Mouse (Mus musculus) brown adipose tissue, adult 24 weeks (tissue): ENCODE data around the gene Slfn8. TPM values are rescaled to one million over a fixed set of nuclear protein-coding genes. Genes with fewer than 3 reads are reported as not detected.

Experiments
- H3K27ac ChIP-seq: fragments of 200-500 bp; replicated peaks from 2 replicates; pipeline ENCODE4 v1.5.1; 2012; ENCODE audit warnings: low read depth, mild to moderate bottlenecking, low read length
- H3K4me1 ChIP-seq: fragments of 200-500 bp; 2 replicates; pipeline ENCODE4 v1.6.1; 2012; ENCODE audit warnings: low read length, mixed read lengths; ENCODE audit not compliant: control insufficient read depth, insufficient read depth, insufficient read length
- H3K4me3 ChIP-seq: fragments of 200-500 bp; 2 replicates; pipeline ENCODE4 v1.5.1; 2012; ENCODE audit warnings: low read depth, mild to moderate bottlenecking, low read length, moderate library complexity; ENCODE audit not compliant: insufficient read depth
- polyA plus RNA-seq: library from polyadenylated mRNA; stranded (reverse); fragments of >200 nt; gene quantifications from 2 replicates; pipeline ENCODE4 v1.2.4, GENCODE M21; 2012; ENCODE audit not compliant: missing spikeins, insufficient read depth, insufficient read length

Slfn8 gene
- polyA plus RNA-seq, 1 experiment = 2.6 TPM

DNA sequence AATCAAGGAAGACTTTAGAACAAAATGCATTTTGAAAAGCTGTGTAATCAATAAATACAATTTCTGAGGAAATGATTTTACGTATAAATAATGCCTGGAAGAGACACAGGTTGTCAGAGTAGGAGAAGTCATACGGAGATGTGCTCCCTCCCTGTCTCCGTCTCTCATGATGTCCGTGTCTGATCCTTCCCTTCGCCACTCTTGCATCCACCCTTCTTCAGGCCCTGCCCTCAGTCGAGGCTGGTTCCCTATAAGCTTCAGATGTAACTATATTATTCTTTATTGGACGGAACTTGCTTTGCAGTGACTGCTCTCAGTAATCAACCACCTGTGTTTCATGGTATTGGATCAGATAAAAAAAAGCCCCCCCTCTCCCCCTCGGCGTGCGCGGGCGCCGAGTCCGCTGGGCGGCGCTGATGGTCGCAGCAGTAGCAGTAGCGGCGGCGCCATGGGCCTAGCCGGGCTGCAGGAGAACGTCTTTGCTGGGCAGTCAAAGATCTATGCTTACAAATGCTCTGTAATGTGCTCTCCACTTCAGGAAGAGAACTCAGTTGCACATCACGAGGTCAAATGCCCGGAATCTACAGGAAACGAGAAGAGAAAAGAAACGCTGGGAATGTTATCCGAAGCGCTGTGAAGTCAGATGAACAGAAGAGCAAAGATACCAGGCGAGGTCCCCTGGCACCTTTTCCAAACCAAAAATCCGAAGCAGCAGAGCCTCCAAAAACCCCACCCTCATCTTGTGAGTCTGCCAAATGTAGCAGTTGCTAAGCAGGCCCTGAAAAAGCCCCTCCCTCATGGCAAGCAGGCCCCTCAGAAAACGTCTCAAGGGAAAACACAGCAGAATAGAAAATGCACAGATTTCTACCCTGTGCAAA is 49.7 kb downstream of the Slfn8 start:
- Histone ChIP-seq H3K4me1 (no peaks in the 10 kb centered on the region), H3K27ac (no peak overlapping the region), H3K4me3 (peak overlapping the region; percentile 31)

- Histone ChIP-seq H3K4me3 (no peak overlapping the region), H3K27ac (no peak overlapping the region), H3K4me1 (peaks cover 3% of the 10 kb centered on the region; the same call in 1 of the 2 replicates)
Observed at GRCm38 (mm10) chr11:82962215-82962614, 58.4 kb downstream of the Slfn8 start.

DNA sequence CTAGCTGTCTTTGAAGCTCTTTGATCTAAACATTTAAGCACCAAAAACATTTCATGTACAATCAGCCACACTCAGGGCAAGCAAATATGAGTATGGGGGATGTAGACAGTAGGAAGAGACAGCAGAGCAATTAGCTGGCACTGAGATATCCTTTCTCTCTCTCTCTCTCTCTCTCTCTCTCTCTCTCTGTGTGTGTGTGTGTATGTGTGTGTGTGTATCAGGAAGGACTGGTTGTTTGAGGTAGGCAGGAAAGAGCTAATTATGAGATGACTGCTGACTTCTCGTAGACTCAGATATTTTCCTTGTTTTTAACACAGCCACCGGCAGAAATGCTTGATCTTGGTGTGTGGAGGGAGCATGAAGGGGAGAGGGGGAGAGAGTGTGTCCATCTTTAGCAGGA is 58.9 kb downstream of the Slfn8 start:
- Histone ChIP-seq H3K4me3 (no peak overlapping the region; the same call in 1 of the 2 replicates), H3K4me1 (peaks cover 3% of the 10 kb centered on the region; the same call in 1 of the 2 replicates), H3K27ac (no peak overlapping the region)

- Histone ChIP-seq H3K27ac (no peak overlapping the region), H3K4me1 (peaks cover 5% of the 10 kb centered on the region), H3K4me3 (no peak overlapping the region)
Observed at GRCm38 (mm10) chr11:82959613-82960012, 61.0 kb downstream of the Slfn8 start.

DNA sequence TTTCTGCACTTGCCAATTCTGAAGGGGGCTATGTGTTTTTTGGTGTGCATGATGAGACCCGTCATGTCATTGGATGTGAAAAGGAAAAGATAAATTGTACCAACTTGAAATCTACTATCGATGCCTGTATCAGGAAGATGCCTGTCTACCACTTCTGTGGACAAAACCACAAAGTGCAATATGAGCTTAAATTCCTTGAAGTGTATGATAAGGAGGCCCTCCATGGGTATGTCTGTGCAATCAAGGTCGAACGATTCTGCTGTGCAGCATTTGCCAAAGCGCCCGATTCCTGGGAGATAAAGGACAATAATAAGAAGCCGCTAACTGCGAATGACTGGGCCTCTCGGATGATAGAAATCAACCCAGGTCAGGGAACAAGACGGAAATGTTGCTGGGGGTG is 63.7 kb downstream of the Slfn8 start:
- H3K4me1 ChIP-seq = peaks cover 6% of the 10 kb centered on the region
- no peak overlapping the region for H3K27ac ChIP-seq
- H3K4me3 ChIP-seq = peak overlapping the region; percentile 37; the same call in 1 of the 2 replicates

DNA sequence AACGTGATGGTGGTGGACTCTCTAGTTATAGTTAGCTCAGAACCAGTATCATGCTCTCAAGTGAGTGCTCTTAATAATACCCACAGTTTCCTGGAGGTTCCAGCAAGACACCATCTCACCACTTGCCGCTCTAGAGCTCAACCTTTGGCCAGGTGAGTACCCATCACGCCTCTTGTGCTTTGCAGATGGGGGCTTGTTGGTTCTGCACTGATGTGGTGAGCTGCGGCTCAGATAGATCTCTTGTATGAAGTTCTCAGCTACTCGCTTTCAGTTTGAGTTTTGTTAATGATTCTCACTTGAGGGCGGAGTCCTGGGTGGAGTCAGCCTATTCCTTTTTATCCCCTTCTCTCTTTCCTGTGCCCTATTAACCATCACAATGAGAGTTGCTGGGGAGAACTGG is 66.0 kb downstream of the Slfn8 start:
- Histone ChIP-seq H3K4me1 (peaks cover 6% of the 10 kb centered on the region), H3K4me3 (peak overlapping the region; percentile 95), H3K27ac (peak overlapping the region; percentile 5; the same call in 1 of the 2 replicates)

DNA sequence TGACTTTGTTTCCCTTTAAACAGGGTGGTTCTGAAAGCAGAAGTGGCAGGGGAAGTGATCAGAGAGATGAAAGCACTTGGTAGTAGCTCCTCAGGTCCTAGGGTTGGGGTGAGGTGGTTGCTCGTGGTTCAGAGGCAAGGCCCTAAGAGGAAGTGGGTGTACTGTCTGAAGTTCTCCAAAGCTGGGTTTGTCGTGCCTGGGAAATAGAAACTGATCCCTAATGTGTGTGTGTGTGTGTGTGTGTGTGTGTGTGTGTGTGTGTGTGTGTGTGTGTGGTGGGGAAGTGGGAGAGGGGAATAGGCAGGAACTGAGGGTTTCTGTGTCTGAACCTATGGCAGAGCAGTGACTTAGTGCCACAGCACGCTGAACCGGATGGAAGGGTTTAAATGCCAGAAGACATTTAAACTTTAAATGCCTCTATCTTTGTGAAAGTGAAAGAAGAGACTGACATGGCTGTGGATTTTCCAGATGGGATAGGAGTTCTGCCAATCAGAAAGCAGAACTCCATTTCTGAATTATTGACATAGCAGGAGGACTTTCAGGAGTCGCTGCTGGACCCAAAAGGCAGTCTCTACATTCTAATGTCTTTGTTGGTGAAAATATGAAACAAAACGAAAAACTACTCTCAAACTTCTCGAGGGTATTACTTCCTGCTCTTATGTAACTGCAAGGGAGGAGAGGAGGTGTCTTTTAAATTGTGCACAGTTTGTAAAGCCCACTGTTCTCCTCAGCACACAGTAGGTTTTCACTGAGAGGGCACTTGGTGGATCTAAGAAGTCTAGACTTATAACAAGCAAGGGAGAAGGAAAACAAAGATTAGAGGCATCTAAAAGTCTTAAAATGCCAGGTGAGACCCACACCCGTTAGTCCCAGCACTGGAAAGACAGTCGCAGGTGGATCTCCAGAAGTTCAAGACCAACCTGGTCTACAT is 67.7 kb downstream of the Slfn8 start:
- H3K4me1 ChIP-seq = peaks cover 9% of the 10 kb centered on the region
- peak overlapping the region; percentile 95 for H3K4me3 ChIP-seq
- peak overlapping the region; percentile 100 for H3K27ac ChIP-seq

Other genes starting within 250 kb of the Slfn8 start
- gene Lig3, start 239.7 kb downstream of the Slfn8 start, polyA plus RNA-seq = 3.7 and 5.2 TPM in 2 replicates
- 4.3 and 6.3 TPM in 2 replicates for gene Rffl, start 149.6 kb downstream of the Slfn8 start, polyA plus RNA-seq
- gene Rad51d, start 130.2 kb downstream of the Slfn8 start, polyA plus RNA-seq = 13.4 and 21.8 TPM in 2 replicates
- gene Fndc8, start 128.7 kb downstream of the Slfn8 start, polyA plus RNA-seq = 0.79 TPM in 1 of 2 replicates, not detected in the other
- 3.8 and 6.7 TPM in 2 replicates for gene Nle1, start 112.4 kb downstream of the Slfn8 start, polyA plus RNA-seq
- gene Unc45b, start 110.3 kb downstream of the Slfn8 start, polyA plus RNA-seq = 9.1 and 14.2 TPM in 2 replicates
- gene Slfn5, start 69.5 kb downstream of the Slfn8 start, polyA plus RNA-seq = 28.7 and 30.4 TPM in 2 replicates
- 0.55 and 0.92 TPM in 2 replicates for gene Slfn9, start 29.0 kb downstream of the Slfn8 start, polyA plus RNA-seq
- gene Slfn2, start 44.3 kb upstream of the Slfn8 start, polyA plus RNA-seq = 3.5 and 3.6 TPM in 2 replicates
- not detected in 2 replicates for gene Slfn1, start 96.0 kb upstream of the Slfn8 start, polyA plus RNA-seq
- not detected in 2 replicates for gene Slfn4, start 154.4 kb upstream of the Slfn8 start, polyA plus RNA-seq
- 0.75 and 0.95 TPM in 2 replicates for gene Slfn3, start 170.5 kb upstream of the Slfn8 start, polyA plus RNA-seq